Mouse (Mus musculus) liver, embryonic 13.5 days (tissue): ENCODE data around the gene Tmem161a. TPM values are rescaled to one million over a fixed set of nuclear protein-coding genes. Genes with fewer than 3 reads are reported as not detected.

Experiments
- ATAC-seq: fragments of 200-750 bp; cut with Nextera tagmentation; 2 replicates; pipeline ENCODE4 v1.8.0; 2017; ENCODE audit warnings: low read depth, mild to moderate bottlenecking, moderate number of reproducible peaks, moderate library complexity
- DNase-seq: peaks from one replicate; pipeline ENCODE4 v3.0.0; 2022
- H3K27ac ChIP-seq: fragments of 300-500 bp; sonication (generic); 2 replicates; pipeline ENCODE4 v1.5.1; 2015; ENCODE audit warnings: moderate library complexity, mild to moderate bottlenecking, inconsistent platforms
- H3K27me3 ChIP-seq: fragments of 300-500 bp; sonication (generic); 2 replicates; pipeline ENCODE4 v1.6.1; 2015; ENCODE audit warnings: mild to moderate bottlenecking, inconsistent platforms
- H3K36me3 ChIP-seq: fragments of 300-500 bp; sonication (generic); 2 replicates; pipeline ENCODE4 v1.6.1; 2015; ENCODE audit warnings: mild to moderate bottlenecking, inconsistent platforms
- H3K4me1 ChIP-seq: fragments of 300-500 bp; sonication (generic); replicated peaks from 2 replicates; pipeline ENCODE4 v1.6.1; 2015; ENCODE audit warnings: inconsistent platforms
- H3K4me2 ChIP-seq: fragments of 300-500 bp; sonication (generic); 2 replicates; pipeline ENCODE4 v1.6.1; 2015; ENCODE audit warnings: inconsistent platforms, mild to moderate bottlenecking, moderate library complexity
- H3K4me3 ChIP-seq: fragments of 300-500 bp; sonication (generic); replicated peaks from 2 replicates; pipeline ENCODE4 v1.5.1; 2015; ENCODE audit warnings: mild to moderate bottlenecking, inconsistent platforms
- H3K9ac ChIP-seq: fragments of 300-500 bp; sonication (generic); 2 replicates; pipeline ENCODE4 v1.6.1; 2015; ENCODE audit warnings: mild to moderate bottlenecking, inconsistent platforms
- H3K9me3 ChIP-seq: fragments of 300-500 bp; sonication (generic); replicated peaks from 2 replicates; pipeline ENCODE4 v1.6.1; 2016; ENCODE audit warnings: inconsistent platforms
- WGBS: fragments of 180-500 bp; shearing (Covaris S2); methylation state at CpG from one replicate; pipeline ENCODE4 v1.1.7; 2015; ENCODE audit not compliant: insufficient replicate concordance; 5-methylcytosine and 5-hydroxymethylcytosine counted together
- polyA plus RNA-seq: library from polyadenylated mRNA; unstranded; fragments of >200 nt; fragmentation: Nextera tagmentation; extraction: Ambion mirVana; gene quantifications from 2 replicates; pipeline ENCODE4 v1.2.1, GENCODE M21; 2015

Tmem161a gene
- polyA plus RNA-seq, 1 experiment from 2014 or later: 27.8 TPM

- Histone ChIP-seq H3K4me2 (peak overlapping the region; percentile 50), H3K36me3 (no peaks in the 10 kb centered on the region), H3K9ac (no peak overlapping the region), H3K27me3 (peaks cover 29% of the 10 kb centered on the region), H3K4me3 (0 out of 2 replicates have a peak overlapping the region, but pooled peaks have one; percentile 25), H3K4me1 (peaks cover 45% of the 10 kb centered on the region), H3K9me3 (no peaks in the 10 kb centered on the region), H3K27ac (no peak overlapping the region)
- peak; percentile 56 for ATAC-seq
- peak; percentile 51 for DNase-seq
- WGBS: 1% methylated on average over 21 of the region's 21 CpGs
Observed at GRCm38 (mm10) chr8:70166504-70167110, 5.5 kb upstream of the Tmem161a start.

DNA sequence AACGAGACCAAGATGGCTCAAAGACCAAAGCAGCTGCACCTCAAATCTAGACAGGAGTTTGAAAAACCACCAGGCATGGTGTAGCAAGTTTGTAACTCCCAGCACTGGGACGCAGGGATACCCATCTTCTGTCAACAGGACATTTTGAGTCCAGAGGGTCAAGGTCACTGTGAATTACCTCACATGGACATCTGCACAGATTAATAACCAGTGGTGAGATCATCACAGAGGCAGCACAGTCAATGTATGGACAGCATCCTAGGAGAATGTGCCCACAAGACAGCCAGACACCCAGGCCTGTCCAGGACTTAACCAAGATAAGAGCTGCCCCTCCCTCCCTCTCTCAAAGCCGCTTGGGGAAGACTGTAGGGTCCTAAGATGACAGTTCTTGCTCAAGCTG lies 2.0 kb upstream of the Tmem161a start:
- H3K4me3 ChIP-seq: no peak overlapping the region
- peaks cover 71% of the 10 kb centered on the region for H3K4me1 ChIP-seq
- H3K36me3 ChIP-seq: peaks cover 6% of the 10 kb centered on the region; the same call in 1 of the 2 replicates
- WGBS: 49% methylated on average over 3 of the region's 3 CpGs
- no peak for ATAC-seq
- no peak overlapping the region for H3K9ac ChIP-seq
- H3K4me2 ChIP-seq: no peak overlapping the region
- no peak for DNase-seq
- H3K9me3 ChIP-seq: no peaks in the 10 kb centered on the region
- H3K27ac ChIP-seq: no peak overlapping the region
- peaks cover 15% of the 10 kb centered on the region for H3K27me3 ChIP-seq

DNA sequence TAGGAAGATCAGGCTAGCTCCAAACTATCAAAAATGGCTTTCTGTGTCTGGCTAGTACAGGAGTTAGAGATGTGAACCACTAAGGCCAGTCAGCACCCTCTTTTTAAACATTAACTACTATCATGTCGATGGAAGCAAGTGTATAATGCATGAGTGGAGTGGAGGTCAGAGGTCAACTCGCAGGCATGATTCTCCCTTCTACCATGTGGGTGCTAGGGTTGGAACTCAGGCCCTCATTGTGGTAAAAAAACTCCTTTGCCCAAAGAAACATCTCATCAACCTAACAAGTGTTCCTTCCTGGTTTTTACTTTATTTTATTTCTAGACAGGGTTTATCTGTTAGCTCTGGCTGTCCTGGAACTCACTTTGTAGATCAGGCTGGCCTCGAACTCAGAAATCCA lies 1.4 kb upstream of the Tmem161a start:
- Histone ChIP-seq H3K36me3 (peaks cover 6% of the 10 kb centered on the region; the same call in 1 of the 2 replicates), H3K4me1 (peaks cover 65% of the 10 kb centered on the region), H3K27me3 (peaks cover 8% of the 10 kb centered on the region), H3K4me3 (no peak overlapping the region), H3K9ac (no peak overlapping the region), H3K27ac (no peak overlapping the region), H3K4me2 (no peak overlapping the region), H3K9me3 (no peaks in the 10 kb centered on the region)
- 56% methylated on average over 3 of the region's 3 CpGs for WGBS
- ATAC-seq: no peak
- no peak for DNase-seq

DNA sequence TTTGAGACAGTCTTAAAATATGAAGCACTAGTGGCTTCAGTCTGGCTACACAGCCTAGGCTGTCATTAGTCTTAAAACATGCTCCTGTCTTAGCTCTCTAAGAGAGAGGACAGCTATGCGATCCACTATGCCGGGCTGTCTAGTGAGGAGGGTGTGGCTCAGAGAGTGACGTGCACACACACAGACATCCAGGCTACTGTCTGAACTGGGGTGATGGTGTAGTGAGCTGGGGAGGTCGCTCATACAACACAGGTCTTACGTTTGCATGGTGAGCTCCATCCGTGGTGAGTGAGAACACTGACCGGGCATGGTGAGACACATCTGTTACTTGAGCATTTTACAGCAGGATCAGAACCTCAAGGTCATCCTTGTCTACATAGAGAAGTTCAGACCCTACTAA lies 916 bp upstream of the Tmem161a start:
- Histone ChIP-seq H3K4me2 (peak overlapping the region; percentile 74; the same call in 1 of the 2 replicates), H3K9me3 (no peaks in the 10 kb centered on the region), H3K36me3 (peaks cover 6% of the 10 kb centered on the region; the same call in 1 of the 2 replicates), H3K27me3 (peaks cover 4% of the 10 kb centered on the region; the same call in 1 of the 2 replicates), H3K9ac (no peak overlapping the region), H3K4me1 (peaks cover 60% of the 10 kb centered on the region), H3K4me3 (no peak overlapping the region), H3K27ac (peak overlapping the region; percentile 70)
- no peak for DNase-seq
- peak; percentile 35; the same call in 1 of the 2 replicates for ATAC-seq
- 63% methylated on average over 7 of the region's 7 CpGs for WGBS

DNA sequence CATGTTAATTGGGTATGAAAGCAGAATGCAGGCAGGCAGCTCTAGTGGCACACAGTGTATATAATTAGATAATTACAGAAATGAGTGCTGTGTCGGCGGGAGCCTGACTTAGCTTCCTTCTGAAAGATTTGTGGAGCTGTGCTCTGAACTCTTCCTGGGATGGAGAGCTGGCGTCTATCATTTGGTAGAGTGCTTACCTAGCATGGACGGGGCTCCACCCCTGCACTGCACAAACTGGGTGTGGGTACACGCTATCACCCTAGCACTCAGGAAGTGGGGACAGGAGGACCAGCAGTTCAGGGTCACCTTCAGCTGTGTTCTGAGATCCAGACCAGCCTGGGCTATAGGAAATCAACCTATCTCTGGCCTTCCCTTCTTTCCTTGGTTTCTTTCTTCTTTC lies 1.2 kb downstream of the Tmem161a start:
- H3K4me3 ChIP-seq: peak overlapping the region; percentile 75
- ATAC-seq (peak; percentile 67), DNase-seq (peak; percentile 39)
- H3K9ac ChIP-seq: peak overlapping the region; percentile 82
- H3K27me3 ChIP-seq: no peaks in the 10 kb centered on the region
- peak overlapping the region; percentile 74 for H3K4me2 ChIP-seq
- peak overlapping the region; percentile 69 for H3K27ac ChIP-seq
- WGBS: 27% methylated on average over 5 of the region's 5 CpGs
- H3K9me3 ChIP-seq: no peaks in the 10 kb centered on the region
- H3K4me1 ChIP-seq: peaks cover 52% of the 10 kb centered on the region
- H3K36me3 ChIP-seq: peaks cover 23% of the 10 kb centered on the region

DNA sequence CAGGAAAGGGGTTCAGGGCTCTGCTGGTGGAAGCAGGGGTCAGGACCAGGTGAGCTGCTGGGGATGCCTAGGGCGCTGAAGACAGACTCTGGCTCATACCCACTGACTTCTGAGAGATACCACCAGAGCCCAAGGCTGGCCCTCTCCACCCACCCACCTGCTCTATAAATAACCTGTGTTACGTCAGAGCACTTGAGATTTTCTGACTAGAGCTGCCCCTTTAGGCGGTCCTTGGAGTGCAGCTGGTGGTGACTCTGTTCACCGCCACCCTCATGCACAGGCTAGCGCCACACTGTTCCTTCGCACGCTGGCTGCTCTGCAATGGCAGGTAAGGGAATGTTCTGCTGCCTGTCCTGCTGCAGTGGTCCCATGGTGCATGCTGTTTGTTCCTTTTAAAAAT lies 1.9 kb downstream of the Tmem161a start:
- 79% methylated on average over 7 of the region's 7 CpGs for WGBS
- DNase-seq: no peak
- Histone ChIP-seq H3K9ac (0 out of 2 replicates have a peak overlapping the region, but pooled peaks have one; percentile 82), H3K27ac (peak overlapping the region; percentile 69), H3K4me3 (no peak overlapping the region), H3K9me3 (no peaks in the 10 kb centered on the region), H3K36me3 (peaks cover 31% of the 10 kb centered on the region), H3K27me3 (no peaks in the 10 kb centered on the region), H3K4me1 (peaks cover 57% of the 10 kb centered on the region), H3K4me2 (peak overlapping the region; percentile 74)
- ATAC-seq: no peak

DNA sequence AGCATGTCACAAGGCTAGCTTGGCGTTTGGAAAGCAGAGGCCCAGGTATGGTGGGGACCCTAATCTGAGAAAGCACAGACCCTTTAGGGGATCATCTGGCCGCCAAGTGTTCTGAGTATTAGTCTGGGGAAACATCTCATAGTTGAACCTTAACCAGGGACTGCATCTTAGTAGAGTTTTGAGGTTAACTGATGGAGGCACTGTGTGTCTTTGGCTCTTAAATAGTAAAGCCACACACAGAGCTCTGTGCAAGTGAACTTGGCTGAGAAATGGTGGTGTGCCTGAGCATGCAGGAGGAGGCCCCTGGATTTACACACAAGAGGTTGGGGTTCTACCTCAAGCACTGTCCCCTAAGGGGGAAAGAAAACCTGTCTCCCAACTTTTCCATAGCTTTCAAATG lies 6.1 kb downstream of the Tmem161a start:
- Histone ChIP-seq H3K27ac (no peak overlapping the region), H3K9me3 (no peaks in the 10 kb centered on the region), H3K27me3 (no peaks in the 10 kb centered on the region), H3K4me3 (no peak overlapping the region), H3K9ac (0 out of 2 replicates have a peak overlapping the region, but pooled peaks have one; percentile 4), H3K36me3 (peaks cover 60% of the 10 kb centered on the region), H3K4me1 (peaks cover 57% of the 10 kb centered on the region), H3K4me2 (no peak overlapping the region)
- ATAC-seq (no peak), DNase-seq (no peak)
- 77% methylated on average over 2 of the region's 2 CpGs for WGBS

GRCm38 (mm10) chr8:70179082-70179481 lies 6.9 kb downstream of the Tmem161a start:
- Histone ChIP-seq H3K9me3 (no peaks in the 10 kb centered on the region), H3K4me1 (peaks cover 51% of the 10 kb centered on the region), H3K9ac (no peak overlapping the region), H3K27me3 (no peaks in the 10 kb centered on the region), H3K36me3 (peaks cover 62% of the 10 kb centered on the region), H3K4me2 (no peak overlapping the region), H3K27ac (no peak overlapping the region), H3K4me3 (no peak overlapping the region)
- WGBS: 86% methylated on average over 4 of the region's 4 CpGs
- ATAC-seq (no peak), DNase-seq (no peak)

DNA sequence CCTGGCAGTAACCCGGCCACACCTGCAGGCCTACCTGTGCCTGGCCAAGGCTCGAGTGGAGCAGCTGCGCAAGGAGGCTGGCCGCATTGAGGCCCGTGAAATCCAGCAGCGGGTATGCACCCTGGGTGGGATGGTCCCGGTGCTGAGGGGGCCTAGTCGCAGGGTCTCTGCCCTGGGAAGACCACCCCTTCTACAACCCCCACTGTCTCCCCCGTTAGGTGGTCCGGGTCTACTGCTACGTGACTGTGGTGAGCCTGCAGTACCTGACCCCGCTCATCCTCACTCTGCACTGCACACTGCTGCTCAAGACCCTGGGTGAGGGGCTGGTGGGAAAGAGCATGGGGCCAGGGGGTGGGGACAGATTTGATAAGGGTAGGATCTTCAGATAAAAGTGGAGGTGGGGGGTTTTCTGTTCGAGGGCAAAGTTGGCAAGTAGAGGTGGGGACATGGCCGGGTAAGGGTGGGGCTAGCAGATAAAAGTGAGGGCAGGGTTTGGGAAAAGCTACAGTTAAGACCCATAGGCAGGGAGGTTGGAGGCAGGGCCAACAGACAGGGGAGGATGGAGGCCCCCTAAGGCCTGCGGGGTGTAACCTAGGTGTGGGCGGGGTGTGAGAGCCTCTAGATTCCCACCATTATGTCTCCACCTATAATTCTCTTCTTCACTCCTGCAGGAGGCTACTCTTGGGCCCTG lies 9.2 kb downstream of the Tmem161a start:
- Histone ChIP-seq H3K36me3 (peaks cover 57% of the 10 kb centered on the region), H3K27me3 (no peaks in the 10 kb centered on the region), H3K4me3 (no peak overlapping the region), H3K27ac (peak overlapping the region; percentile 78), H3K9me3 (no peaks in the 10 kb centered on the region), H3K9ac (peak overlapping the region; percentile 35), H3K4me2 (peak overlapping the region; percentile 49), H3K4me1 (peaks cover 42% of the 10 kb centered on the region)
- DNase-seq (peak; percentile 69), ATAC-seq (peak; percentile 93)
- WGBS: 57% methylated on average over 16 of the region's 16 CpGs

GRCm38 (mm10) chr8:70181903-70182252 lies 9.7 kb downstream of the Tmem161a start:
- WGBS: 70% methylated on average over 2 of the region's 2 CpGs
- Histone ChIP-seq H3K9ac (peak overlapping the region; percentile 35; the same call in 1 of the 2 replicates), H3K9me3 (no peaks in the 10 kb centered on the region), H3K4me2 (peak overlapping the region; percentile 49), H3K27me3 (no peaks in the 10 kb centered on the region), H3K27ac (peak overlapping the region; percentile 78), H3K4me3 (no peak overlapping the region), H3K36me3 (peaks cover 52% of the 10 kb centered on the region), H3K4me1 (peaks cover 42% of the 10 kb centered on the region)
- DNase-seq (no peak), ATAC-seq (no peak)

GRCm38 (mm10) chr8:70183194-70183593 lies 11.0 kb downstream of the Tmem161a start:
- Histone ChIP-seq H3K4me2 (no peak overlapping the region), H3K27me3 (no peaks in the 10 kb centered on the region)
- ATAC-seq: no peak

More at GRCm38 (mm10) chr8:70183194-70183593, 11.0 kb downstream of the Tmem161a start:
- peak overlapping the region; percentile 17; the same call in 1 of the 2 replicates for H3K9ac ChIP-seq
- no peak overlapping the region for H3K4me3 ChIP-seq
- no peaks in the 10 kb centered on the region for H3K9me3 ChIP-seq
- 69% methylated on average over 4 of the region's 4 CpGs for WGBS
- 0 out of 2 replicates have a peak overlapping the region, but pooled peaks have one; percentile 39 for H3K27ac ChIP-seq
- no peak for DNase-seq
- peaks cover 42% of the 10 kb centered on the region for H3K4me1 ChIP-seq
- H3K36me3 ChIP-seq: peaks cover 52% of the 10 kb centered on the region
